In genomic region chr17:26596168-26596658, GRCm38 (mm10) we compare ENCODE assay signal across 8 mouse cellular contexts. TPM values are rescaled to one million over a fixed set of nuclear protein-coding genes. Genes with fewer than 3 reads are reported as not detected.
DNase-seq lines count a peak whose midpoint lies in the region; ATAC-seq and TF ChIP-seq lines count a peak whose summit lies in the region.

No protein-coding gene starts in this region.

- WGBS in cerebellum, adult 2 months = 6% methylated on average over 7 of the region's 7 CpGs
- 79% methylated on average over 7 of the region's 7 CpGs for WGBS in liver, embryonic 11.5 days

- H3K9me3 ChIP-seq in liver, embryonic 11.5 days (ENCODE audit: control insufficient read depth, low read length) = no peaks in the 10 kb centered on the region

- H3K36me3 ChIP-seq in liver, embryonic 11.5 days (ENCODE audit: control insufficient read depth, insufficient read depth, low read length) = no peaks in the 10 kb centered on the region

- DNase-seq in layer of hippocampus, adult 11-12 months (ENCODE audit: low spot score) = peak; percentile 57
- DNase-seq in layer of hippocampus, adult 9-11 months = no peak
- DNase-seq in cerebellum, adult 2 months = peak; percentile 92 to 95
- DNase-seq in gastrocnemius, postnatal 10 days = peak; percentile 82
- peak; percentile 13 for DNase-seq in induced T-regulatory cell, adult 2 months (ENCODE audit: low read depth)
- DNase-seq in liver, embryonic 11.5 days (ENCODE audit: low spot score) = no peak
- DNase-seq in right cerebral cortex, postnatal 36 days (ENCODE audit: low spot score in 2 of 2) = peak; percentile 58 to 68
- no peak for DNase-seq in yolk sac, embryonic 10.5 days (ENCODE audit: low spot score)

- no peak for TF ChIP-seq CTCF in cerebellum, adult 2 months (IDR thresholded peaks at IDR 0.05; ENCODE audit: borderline replicate concordance, insufficient read depth, low read depth, low read length)

- H3K9ac ChIP-seq in liver, embryonic 11.5 days (ENCODE audit: low read depth, low read length) = no peak overlapping the region

- ATAC-seq in liver, embryonic 11.5 days (replicated peaks; ENCODE audit: low FRiP score) = no peak

- H3K27ac ChIP-seq in cerebellum, adult 2 months (ENCODE audit: insufficient read depth, low read length) = peak overlapping the region; percentile 82
- peak overlapping the region; percentile 52; the same call in 1 of the 2 replicates for H3K27ac ChIP-seq in liver, embryonic 11.5 days (ENCODE audit: low read depth, low read length)

- H3K4me2 ChIP-seq in liver, embryonic 11.5 days = no peak overlapping the region

- no peak for TF ChIP-seq POLR2A in cerebellum, adult 2 months (IDR thresholded peaks at IDR 0.05; ENCODE audit: borderline replicate concordance, insufficient read depth, low read length)

- H3K4me1 ChIP-seq in cerebellum, adult 2 months (ENCODE audit: control insufficient read depth, insufficient read depth, low read length) = peaks cover 46% of the 10 kb centered on the region
- H3K4me1 ChIP-seq in liver, embryonic 11.5 days (replicated peaks; ENCODE audit: control insufficient read depth, insufficient read depth, low read length) = peaks cover 30% of the 10 kb centered on the region

- H3K27me3 ChIP-seq in cerebellum, adult 2 months (ENCODE audit: control insufficient read depth, insufficient read depth, low read length) = no peaks in the 10 kb centered on the region
- no peaks in the 10 kb centered on the region for H3K27me3 ChIP-seq in liver, embryonic 11.5 days (replicated peaks; ENCODE audit: control insufficient read depth, insufficient read depth, low read length)

- H3K4me3 ChIP-seq in cerebellum, adult 2 months (replicated peaks; ENCODE audit: insufficient read depth, low read depth, low read length) = no peak overlapping the region
- H3K4me3 ChIP-seq in liver, embryonic 11.5 days (ENCODE audit: low read depth, low read length) = no peak overlapping the region

RNA-seq across cellular contexts. Expression of gene Dusp1, which starts 34.3 kb away (rescaled TPM):
- 62.5 and 67.1 TPM in 2 replicates for polyA plus RNA-seq in cerebellum, adult 2 months (2012; rRNA removed)
- 10 to 100 TPM; 40.3 to 43.3 TPM for total RNA-seq in gastrocnemius, postnatal 10 days (2021)
- 18.6 and 22.7 TPM in 2 replicates for polyA plus RNA-seq in liver, embryonic 11.5 days (2014; fragmentation: Nextera tagmentation; extraction: Ambion mirVana)

RNA-seq across cellular contexts. Expression of gene Ergic1, which starts 34.9 kb away (rescaled TPM):
- polyA plus RNA-seq in cerebellum, adult 2 months (2012; rRNA removed) = 137 and 148 TPM in 2 replicates
- total RNA-seq in gastrocnemius, postnatal 10 days (2021) = 100 to 1,000 TPM; 115 to 117 TPM
- polyA plus RNA-seq in liver, embryonic 11.5 days (2014; fragmentation: Nextera tagmentation; extraction: Ambion mirVana) = 89.5 and 96.1 TPM in 2 replicates

Comparison
In these comparisons a context has a peak if more than half of its experiments do, and no peak if none do; other contexts are left out.
1. DNase-seq: peak in layer of hippocampus, adult 11-12 months (single experiment), cerebellum, adult 2 months (2 of 2), gastrocnemius, postnatal 10 days (single experiment), induced T-regulatory cell, adult 2 months (single experiment) and right cerebral cortex, postnatal 36 days (2 of 2); none in layer of hippocampus, adult 9-11 months (single experiment), liver, embryonic 11.5 days (single experiment) and yolk sac, embryonic 10.5 days (single experiment).